Mouse (Mus musculus) liver, embryonic 11.5 days (tissue): ENCODE results near the gene BC048507. TPM values are rescaled to one million over a fixed set of nuclear protein-coding genes. Genes with fewer than 3 reads are reported as not detected.
"Not testable (repeated sequence)": the region's sequence is repeated elsewhere in the genome, so short reads cannot be mapped to it uniquely, and the experiment has no call there.

Experiments
- ATAC-seq: fragments of 200-750 bp; cut with Nextera tagmentation; replicated peaks from 2 replicates; pipeline ENCODE4 v1.8.0; 2017; ENCODE audit warnings: moderate number of reproducible peaks, mild to moderate bottlenecking, moderate TSS enrichment, moderate library complexity; ENCODE audit not compliant: low FRiP score
- DNase-seq: peaks from one replicate; pipeline ENCODE4 v3.0.0-alpha.2; 2017; ENCODE audit warnings: low spot score
- H3K27ac ChIP-seq: fragments of 300-500 bp; sonication (generic); 2 replicates; pipeline ENCODE4 v1.5.1; 2014; ENCODE audit warnings: mild to moderate bottlenecking, low read depth, low read length, control low read depth
- H3K27me3 ChIP-seq: fragments of 300-500 bp; sonication (generic); replicated peaks from 2 replicates; pipeline ENCODE4 v1.6.1; 2014; ENCODE audit warnings: low read length, mixed read lengths; ENCODE audit not compliant: control insufficient read depth, insufficient read depth
- H3K36me3 ChIP-seq: fragments of 300-500 bp; sonication (generic); 2 replicates; pipeline ENCODE4 v1.6.1; 2014; ENCODE audit warnings: mild to moderate bottlenecking, low read length, moderate library complexity, mixed read lengths; ENCODE audit not compliant: control insufficient read depth, insufficient read depth
- H3K4me1 ChIP-seq: fragments of 300-500 bp; sonication (generic); replicated peaks from 2 replicates; pipeline ENCODE4 v1.6.1; 2014; ENCODE audit warnings: low read length, mixed read lengths; ENCODE audit not compliant: control insufficient read depth, insufficient read depth
- H3K4me2 ChIP-seq: fragments of 300-500 bp; sonication (generic); 2 replicates; pipeline ENCODE4 v1.6.1; 2014; ENCODE audit warnings: mild to moderate bottlenecking, control low read depth, moderate library complexity
- H3K4me3 ChIP-seq: fragments of 300-500 bp; sonication (generic); 2 replicates; pipeline ENCODE4 v1.5.1; 2014; ENCODE audit warnings: low read depth, low read length, control low read depth
- H3K9ac ChIP-seq: fragments of 300-500 bp; sonication (generic); 2 replicates; pipeline ENCODE4 v1.6.1; 2014; ENCODE audit warnings: low read depth, low read length, control low read depth
- H3K9me3 ChIP-seq: fragments of 300-500 bp; sonication (generic); 2 replicates; pipeline ENCODE4 v1.6.1; 2016; ENCODE audit warnings: low read length, inconsistent platforms, mixed read lengths; ENCODE audit not compliant: control insufficient read depth
- WGBS: fragments of 180-500 bp; shearing (Covaris S2); extraction: QIAGEN DNeasy Blood & Tissue Kit; methylation state at CpG from one replicate; pipeline ENCODE4 v1.1.7; 2014; 5-methylcytosine and 5-hydroxymethylcytosine counted together
- polyA plus RNA-seq: library from polyadenylated mRNA; unstranded; fragments of >200 nt; fragmentation: Nextera tagmentation; extraction: Ambion mirVana; gene quantifications from 2 replicates; pipeline ENCODE4 v1.2.1, GENCODE M21; 2014

Gene BC048507
- polyA plus RNA-seq: not detected in 2 replicates

DNA sequence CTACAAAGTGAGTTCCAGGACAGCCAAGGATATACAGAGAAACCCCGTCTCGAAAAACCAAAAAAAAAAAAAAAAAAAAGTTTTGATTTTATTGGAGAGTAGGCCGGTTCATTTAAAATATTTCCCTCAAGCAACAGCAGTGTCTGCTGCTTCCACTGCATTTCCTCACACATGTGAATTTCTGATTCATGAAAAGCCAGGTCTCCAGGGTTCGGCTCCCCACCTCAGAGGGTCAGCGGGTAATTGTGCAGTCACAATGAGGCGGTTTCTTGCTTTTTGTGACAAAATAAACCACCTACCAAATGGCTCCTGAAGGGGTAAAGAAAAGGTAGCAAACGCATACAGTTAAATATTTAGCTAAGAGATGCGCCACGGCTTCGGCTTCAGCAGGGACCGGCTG is at the start of gene BC048507:
Gene BC048507, plus strand, starts transcription at position 301 of the 400 bp plus-strand sequence.
- ATAC-seq (no peak), DNase-seq (no peak)
- no peak within 1 kb of the TSS for H3K9ac ChIP-seq
- no peak within 1 kb of the TSS for H3K4me3 ChIP-seq
- no peaks in the 10 kb centered on the region for H3K36me3 ChIP-seq
- WGBS: 77% methylated on average over 11 of the region's 11 CpGs
- no peaks in the 10 kb centered on the region for H3K27me3 ChIP-seq
- no peak within 1 kb of the TSS for H3K27ac ChIP-seq
- no peaks in the 10 kb centered on the region for H3K9me3 ChIP-seq
- H3K4me1 ChIP-seq: no peaks in the 10 kb centered on the region
- H3K4me2 ChIP-seq: no peak within 1 kb of the TSS

- peak; percentile 93 for ATAC-seq
- Histone ChIP-seq H3K9me3 (no peaks in the 10 kb centered on the region), H3K9ac (peak within 1 kb of the TSS; percentile 72), H3K27me3 (no peaks in the 10 kb centered on the region), H3K4me1 (no peaks in the 10 kb centered on the region), H3K36me3 (no peaks in the 10 kb centered on the region), H3K27ac (peak within 1 kb of the TSS; percentile 71), H3K4me2 (peak within 1 kb of the TSS; percentile 68), H3K4me3 (peak within 1 kb of the TSS; percentile 83)
- DNase-seq: peak; percentile 89
- WGBS: 5% methylated on average over 31 of the region's 31 CpGs
These were observed 49.1 kb upstream of the BC048507 start, which contains the start of gene Zfp273 for GRCm38 (mm10) chr13:67813710-67814660. Zfp273 (plus strand) TSS chr13:67813740.

DNA sequence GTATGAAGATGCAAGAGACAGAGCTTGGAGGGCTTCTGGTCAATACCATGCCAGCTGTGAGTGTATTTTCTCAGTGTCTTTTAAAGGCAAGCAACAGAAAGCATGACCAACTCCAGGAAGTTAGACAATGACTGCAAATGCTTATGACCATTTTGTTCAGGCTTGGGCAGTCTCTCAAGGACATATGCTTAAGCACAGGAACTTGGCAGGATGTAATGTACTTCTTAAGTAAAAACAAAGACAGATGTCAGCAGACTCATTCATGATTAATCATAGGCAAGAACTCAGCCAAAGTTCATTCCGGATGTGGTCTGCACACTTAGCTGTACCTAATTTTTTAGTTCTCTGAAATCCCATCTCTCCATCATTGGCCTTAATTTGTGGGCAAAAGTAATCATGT is 44.5 kb upstream of the BC048507 start:
- DNase-seq (no peak), ATAC-seq (no peak)
- Histone ChIP-seq H3K4me3 (no peak overlapping the region), H3K9ac (no peak overlapping the region), H3K27ac (no peak overlapping the region), H3K9me3 (no peaks in the 10 kb centered on the region), H3K4me2 (no peak overlapping the region), H3K27me3 (no peaks in the 10 kb centered on the region), H3K36me3 (peaks cover 4% of the 10 kb centered on the region; the same call in 1 of the 2 replicates), H3K4me1 (no peaks in the 10 kb centered on the region)
- WGBS: 94% methylated on average over 1 of the region's 1 CpGs

GRCm38 (mm10) chr13:67830911-67831336 is 32.2 kb upstream of the BC048507 start, which contains the start of gene Gm10037:
Gm10037 (plus strand) TSS chr13:67831106.
- no peaks in the 10 kb centered on the region for H3K4me1 ChIP-seq
- H3K27me3 ChIP-seq: no peaks in the 10 kb centered on the region
- H3K36me3 ChIP-seq: peaks cover 5% of the 10 kb centered on the region; the same call in 1 of the 2 replicates
- peak within 1 kb of the TSS; percentile 62 for H3K4me3 ChIP-seq
- DNase-seq: peak; percentile 70
- peak; percentile 80 for ATAC-seq
- peak within 1 kb of the TSS; percentile 70 for H3K4me2 ChIP-seq
- H3K9ac ChIP-seq: peak within 1 kb of the TSS; percentile 70
- no peak within 1 kb of the TSS for H3K27ac ChIP-seq
- peaks cover 3% of the 10 kb centered on the region for H3K9me3 ChIP-seq
- 4% methylated on average over 14 of the region's 14 CpGs for WGBS

- not testable (repeated sequence) for H3K9ac ChIP-seq, DNase-seq, H3K9me3 ChIP-seq, H3K4me2 ChIP-seq, H3K4me1 ChIP-seq, ATAC-seq, H3K4me3 ChIP-seq, H3K27me3 ChIP-seq, H3K36me3 ChIP-seq, H3K27ac ChIP-seq
These were observed 30.0 kb upstream of the BC048507 start for GRCm38 (mm10) chr13:67833137-67833536.

DNA sequence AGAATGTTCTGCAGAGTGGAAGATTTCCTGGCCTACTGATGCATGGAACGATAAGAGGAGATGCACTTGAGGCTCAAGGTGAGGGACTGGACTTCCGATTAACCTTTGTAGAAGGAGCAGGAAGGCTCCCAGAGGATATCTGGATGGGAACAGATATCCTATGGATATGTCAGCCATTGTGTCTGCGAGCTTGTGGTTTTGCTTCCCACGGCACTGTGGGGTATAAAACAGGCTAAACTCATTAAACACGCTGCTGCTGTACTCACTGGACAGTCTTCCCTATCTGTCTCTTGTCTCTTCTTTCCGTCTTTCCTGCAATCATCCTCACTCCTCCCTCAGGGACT is 19.4 kb upstream of the BC048507 start:
- Histone ChIP-seq H3K4me3 (0 out of 2 replicates have a peak overlapping the region, but pooled peaks have one; percentile 41), H3K36me3 (no peaks in the 10 kb centered on the region), H3K9me3 (no peaks in the 10 kb centered on the region), H3K27ac (no peak overlapping the region), H3K4me2 (peak overlapping the region; percentile 61), H3K9ac (no peak overlapping the region), H3K27me3 (no peaks in the 10 kb centered on the region), H3K4me1 (no peaks in the 10 kb centered on the region)
- 31% methylated on average over 6 of the region's 6 CpGs for WGBS
- DNase-seq: no peak
- no peak for ATAC-seq

DNA sequence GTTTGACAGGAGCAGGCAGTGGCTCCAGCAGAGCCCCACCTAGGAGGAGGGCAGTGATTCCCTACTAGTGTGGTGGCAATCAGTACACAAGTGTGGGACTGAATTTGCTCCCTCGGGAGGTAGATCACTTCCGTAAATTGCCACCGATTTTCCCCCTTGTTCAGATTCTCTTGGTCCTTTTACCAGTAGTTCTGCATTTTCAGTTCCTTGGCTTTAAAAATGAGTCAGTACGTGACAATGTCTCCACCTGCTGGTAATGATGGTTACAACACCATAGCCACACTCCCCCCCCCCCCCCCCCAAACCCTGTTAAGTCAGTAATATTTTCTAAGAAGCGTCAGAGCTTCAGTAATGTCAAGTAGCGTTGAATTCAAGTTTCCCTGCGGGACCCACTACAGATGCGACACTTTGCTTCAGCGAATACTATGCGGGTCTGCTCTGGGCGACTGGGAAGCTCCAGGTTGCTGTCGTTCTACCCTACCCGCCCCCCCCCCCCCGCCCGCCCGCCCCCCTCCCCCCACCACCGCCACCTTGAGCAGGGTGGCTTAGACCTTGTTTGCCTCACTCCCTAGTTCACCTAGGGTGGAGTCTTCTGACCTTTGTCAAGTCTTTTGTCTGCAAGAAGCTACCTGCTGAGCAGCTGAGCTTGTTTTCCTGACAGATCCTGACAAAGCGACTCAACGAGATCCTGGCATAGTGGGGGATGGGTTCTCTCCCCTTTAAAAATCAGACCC is 18.8 kb upstream of the BC048507 start:
- ATAC-seq: peak; percentile 45; the same call in 1 of the 2 replicates
- WGBS: 2% methylated on average over 15 of the region's 19 CpGs
- H3K9ac ChIP-seq: no peak overlapping the region

GRCm38 (mm10) chr13:67844853-67845194 is 18.3 kb upstream of the BC048507 start:
- Histone ChIP-seq H3K4me2 (peak overlapping the region; percentile 61), H3K27me3 (no peaks in the 10 kb centered on the region), H3K36me3 (no peaks in the 10 kb centered on the region), H3K9ac (no peak overlapping the region), H3K4me1 (no peaks in the 10 kb centered on the region), H3K9me3 (no peaks in the 10 kb centered on the region), H3K4me3 (peak overlapping the region; percentile 41), H3K27ac (no peak overlapping the region)
- ATAC-seq (no peak), DNase-seq (no peak)
- 31% methylated on average over 8 of the region's 8 CpGs for WGBS

More for the DNA sequence above, 18.8 kb upstream of the BC048507 start:
- peak overlapping the region; percentile 41 for H3K4me3 ChIP-seq
- peak overlapping the region; percentile 61 for H3K4me2 ChIP-seq
- no peak overlapping the region for H3K27ac ChIP-seq
- no peaks in the 10 kb centered on the region for H3K4me1 ChIP-seq
- peak; percentile 48 for DNase-seq
- no peaks in the 10 kb centered on the region for H3K27me3 ChIP-seq
- H3K9me3 ChIP-seq: no peaks in the 10 kb centered on the region
- H3K36me3 ChIP-seq: no peaks in the 10 kb centered on the region
